Mouse (Mus musculus) adrenal gland, postnatal 4 days (tissue): ENCODE measurements around the gene Camk2n2. TPM values are rescaled to one million over a fixed set of nuclear protein-coding genes. Genes with fewer than 3 reads are reported as not detected.

Source experiments
- DNase-seq, 2 experiments: peaks; one replicate each; pipeline ENCODE4 v3.0.0; 2021 to 2022; ENCODE audit warnings: low spot score in 2 of 2, mixed read lengths in 2 of 2
- microRNA-seq: library from miRNA; unstranded; fragments of <30 nt; microRNA quantifications from one replicate; pipeline ENCODE4 v1.2.0, GENCODE M21; 2021
- total RNA-seq, 2 experiments: library from RNA; stranded (reverse); gene quantifications; 2 replicates each; pipeline ENCODE4 v1.2.3; 2021

The Camk2n2 gene
- total RNA-seq, 2 experiments from 2014 or later, result 16.1 to 16.3 TPM

DNA sequence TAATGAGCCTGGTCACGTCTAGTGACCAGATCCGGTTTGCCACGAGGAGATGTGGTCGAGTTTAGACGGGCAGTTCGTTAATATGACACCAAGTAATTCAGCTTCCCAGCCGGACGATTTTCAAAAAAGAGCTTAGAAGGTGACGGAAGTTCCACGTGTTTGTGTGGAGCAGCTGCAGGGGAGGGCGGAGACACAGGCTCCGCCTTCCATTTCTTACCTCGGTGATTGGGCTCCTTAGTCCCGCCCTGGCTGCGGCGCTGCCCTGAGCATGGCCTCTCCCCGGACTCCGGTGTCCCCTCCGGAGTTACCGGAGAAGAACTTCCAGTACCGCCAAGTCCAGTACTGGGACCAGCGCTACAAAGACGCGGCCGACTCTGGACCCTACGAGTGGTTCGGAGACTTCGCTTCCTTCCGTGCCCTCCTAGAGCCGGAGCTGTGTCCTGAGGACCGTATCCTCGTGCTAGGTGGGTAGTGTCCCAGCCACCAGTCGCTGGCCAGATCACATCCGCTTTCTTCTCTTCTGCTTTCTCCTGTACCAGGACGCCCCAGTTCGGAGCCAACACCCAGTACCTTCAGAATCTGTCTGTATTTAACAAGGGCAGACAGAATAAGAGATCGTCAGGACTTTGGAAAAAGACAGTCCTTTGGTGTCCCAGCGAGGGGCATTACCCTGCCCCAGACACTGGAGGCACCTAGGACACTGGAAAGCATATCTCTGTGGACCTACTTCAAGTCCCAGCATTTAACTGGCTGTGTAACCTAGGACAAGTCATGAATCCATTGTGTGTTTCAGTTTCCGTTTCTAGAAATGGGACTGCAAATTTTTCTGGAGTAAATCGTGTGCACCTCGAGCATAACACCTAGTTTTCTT lies 9.5 kb downstream of the Camk2n2 start, which contains the start of the genes Eef1akmt4, Gm49333 and Alg3:
Eef1akmt4 (plus strand) TSS at position 237 of the 871 bp plus-strand sequence.
Gm49333 (plus strand) TSS at position 254 of the 871 bp plus-strand sequence.
Alg3 (minus strand) TSS at position 379 of the 871 bp plus-strand sequence.
- DNase-seq, result peak; percentile 58 to 72

DNA sequence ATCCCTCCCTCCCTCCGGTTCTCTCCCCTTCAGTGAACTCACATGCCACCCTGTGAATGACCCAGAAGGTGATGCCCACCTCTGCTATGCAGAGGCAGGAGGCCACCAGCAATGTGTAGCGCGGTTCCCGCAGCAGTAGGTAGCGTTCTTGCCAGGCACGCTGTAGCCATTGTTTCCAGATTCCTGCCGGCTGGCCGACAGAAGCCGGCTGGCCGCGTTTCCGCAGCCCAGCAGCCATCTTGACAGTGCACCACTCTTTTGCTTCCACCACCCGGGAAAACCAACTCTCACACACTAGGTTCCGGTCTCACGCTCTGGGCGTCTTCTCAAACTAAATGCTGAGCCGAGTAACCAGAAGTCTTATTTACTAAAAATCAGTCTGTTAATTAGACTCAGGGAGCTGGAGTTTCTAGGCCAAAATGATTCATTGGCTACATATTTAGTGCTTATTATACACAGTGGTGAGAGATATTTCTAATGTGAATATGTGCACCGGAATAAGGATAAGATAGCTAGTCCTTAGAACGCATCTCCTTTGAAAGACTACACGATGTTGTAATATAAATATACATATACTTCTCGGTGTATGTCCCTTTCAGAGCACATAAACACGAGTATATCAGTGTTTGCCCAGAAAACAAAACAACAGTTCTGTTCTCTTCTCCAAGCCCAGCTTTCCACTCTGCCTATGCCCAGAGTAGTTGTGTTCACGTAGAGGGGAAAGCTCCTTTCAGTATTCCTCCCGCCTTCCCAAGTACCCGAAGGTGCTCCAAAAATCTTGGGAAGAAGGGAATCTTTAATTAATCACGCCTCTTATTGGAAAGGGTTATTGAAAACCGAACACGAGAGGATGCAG lies 10.4 kb downstream of the Camk2n2 start:
- peak; percentile 31 to 50 for DNase-seq

DNA sequence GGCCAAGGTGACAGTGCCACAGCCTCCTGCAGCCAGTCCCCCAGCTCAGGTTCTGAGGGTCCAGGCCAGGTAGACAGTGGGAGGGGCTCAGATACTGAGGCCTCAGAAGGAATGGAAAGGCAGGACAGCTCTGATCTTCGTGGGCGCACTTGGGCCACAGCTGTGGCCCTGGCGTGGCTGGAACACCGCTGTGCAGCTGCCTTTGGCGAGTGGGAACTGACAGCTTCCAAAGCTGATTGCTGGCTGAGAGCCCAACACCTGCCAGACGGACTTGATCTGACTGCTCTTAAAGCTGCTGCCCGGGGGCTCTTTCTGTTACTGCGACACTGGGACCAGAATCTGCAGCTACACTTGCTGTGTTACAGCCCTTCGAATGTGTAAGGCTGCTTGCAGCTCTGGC lies 16.4 kb downstream of the Camk2n2 start:
- no peak for DNase-seq

DNA sequence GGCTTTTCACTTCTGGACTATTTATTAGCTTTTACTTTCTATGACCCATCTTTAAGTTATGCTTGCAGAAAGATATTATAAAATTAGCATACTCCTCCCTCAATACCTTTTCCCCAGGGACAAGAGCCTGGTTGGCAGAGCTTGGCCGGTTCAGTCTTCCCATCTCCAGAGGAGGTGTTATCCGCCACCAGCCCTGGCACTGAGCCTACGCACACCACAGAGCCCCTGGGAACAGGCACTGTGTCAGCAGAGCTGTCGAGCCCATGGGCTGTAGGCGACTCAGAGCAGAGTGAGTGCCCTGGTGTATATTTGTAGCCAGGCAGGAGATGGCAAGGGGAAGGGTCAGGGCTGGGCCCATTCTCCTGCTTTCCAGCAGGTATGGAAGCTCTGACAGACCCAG lies 20.6 kb downstream of the Camk2n2 start:
- no peak for DNase-seq

DNA sequence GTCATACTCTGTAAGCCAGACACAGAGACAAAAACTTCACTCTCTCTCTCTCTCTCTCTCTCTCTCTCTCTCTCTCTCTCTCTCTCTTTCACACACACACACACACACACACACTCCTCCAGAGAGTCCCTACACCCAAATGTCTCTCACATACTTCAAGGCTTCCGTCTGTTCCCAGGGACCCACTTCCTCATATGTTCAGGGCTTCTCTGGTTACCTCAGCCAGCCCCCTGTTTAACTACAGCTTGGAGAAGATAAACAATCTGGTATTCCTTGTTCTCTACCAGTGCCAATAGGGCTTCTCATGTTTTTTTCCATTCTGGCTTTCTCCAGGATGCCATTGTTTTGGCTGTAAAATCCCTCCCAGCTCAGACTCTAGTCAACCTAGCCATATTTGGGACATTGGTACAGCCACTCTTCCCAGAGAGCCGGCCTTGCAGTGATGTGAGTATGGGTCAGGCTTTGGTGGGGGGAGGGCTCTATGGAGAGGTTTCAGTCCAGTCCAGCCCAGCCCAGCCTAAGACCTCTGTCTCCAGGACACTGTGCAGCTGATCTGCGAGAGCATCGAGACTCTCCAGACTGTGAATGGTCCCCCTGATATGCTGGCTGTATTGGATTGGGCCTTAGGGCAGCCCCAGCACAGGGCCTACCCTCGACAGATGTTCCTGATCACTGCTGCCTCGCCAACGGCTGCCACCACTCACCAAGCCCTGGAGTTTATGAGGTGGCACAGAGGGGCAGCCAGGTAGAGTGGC lies 24.2 kb downstream of the Camk2n2 start:
- DNase-seq, result no peak

DNA sequence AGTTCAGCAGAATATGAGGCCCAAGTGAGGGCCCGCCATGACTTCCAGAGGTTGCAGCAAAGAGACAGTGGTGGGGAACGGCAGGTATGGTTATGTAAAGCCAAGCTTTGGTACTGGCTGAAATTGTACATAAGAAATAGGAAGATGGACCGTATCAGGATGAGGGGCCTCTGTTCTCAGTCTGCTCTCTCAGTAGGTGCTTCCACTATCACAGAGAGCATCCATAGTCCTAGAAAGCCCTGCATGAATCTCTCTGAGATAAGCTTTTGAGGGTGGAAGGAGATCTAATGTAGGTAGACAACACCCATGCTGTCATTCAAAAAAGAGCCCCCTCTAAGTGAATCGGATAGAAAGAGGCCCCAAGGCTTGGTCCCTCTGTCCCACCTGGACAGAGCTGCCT lies 25.4 kb downstream of the Camk2n2 start:
- DNase-seq, result no peak

DNA sequence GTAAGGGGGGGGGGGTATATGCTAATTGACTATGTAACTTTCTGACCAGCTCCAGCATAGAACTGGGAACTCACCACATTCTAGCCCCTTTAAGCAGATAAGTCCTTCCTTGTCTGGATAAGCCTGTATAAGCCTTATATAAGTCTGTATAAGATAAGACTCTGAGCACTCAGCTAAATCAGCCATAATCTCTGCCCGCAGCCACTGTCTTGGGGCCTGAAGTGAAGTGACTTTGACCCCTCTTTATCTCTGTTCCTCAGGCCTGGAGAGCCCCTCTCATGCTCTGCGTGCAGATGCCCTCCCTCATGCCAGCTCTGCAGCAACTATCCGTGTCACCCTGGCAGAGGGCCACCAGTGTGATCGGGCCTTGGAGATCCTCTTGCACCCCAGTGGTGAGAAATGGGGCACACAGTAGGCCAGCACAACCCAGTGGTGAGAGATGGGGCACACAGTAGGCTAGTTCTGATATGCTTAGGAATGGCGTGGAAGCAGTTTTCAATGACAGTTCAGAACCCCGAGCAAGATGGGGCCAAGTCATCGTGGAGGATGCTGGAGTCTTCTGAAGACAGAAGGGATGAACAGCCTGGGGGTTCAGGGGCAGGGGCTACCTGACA lies 25.9 kb downstream of the Camk2n2 start:
- DNase-seq, result no peak

DNA sequence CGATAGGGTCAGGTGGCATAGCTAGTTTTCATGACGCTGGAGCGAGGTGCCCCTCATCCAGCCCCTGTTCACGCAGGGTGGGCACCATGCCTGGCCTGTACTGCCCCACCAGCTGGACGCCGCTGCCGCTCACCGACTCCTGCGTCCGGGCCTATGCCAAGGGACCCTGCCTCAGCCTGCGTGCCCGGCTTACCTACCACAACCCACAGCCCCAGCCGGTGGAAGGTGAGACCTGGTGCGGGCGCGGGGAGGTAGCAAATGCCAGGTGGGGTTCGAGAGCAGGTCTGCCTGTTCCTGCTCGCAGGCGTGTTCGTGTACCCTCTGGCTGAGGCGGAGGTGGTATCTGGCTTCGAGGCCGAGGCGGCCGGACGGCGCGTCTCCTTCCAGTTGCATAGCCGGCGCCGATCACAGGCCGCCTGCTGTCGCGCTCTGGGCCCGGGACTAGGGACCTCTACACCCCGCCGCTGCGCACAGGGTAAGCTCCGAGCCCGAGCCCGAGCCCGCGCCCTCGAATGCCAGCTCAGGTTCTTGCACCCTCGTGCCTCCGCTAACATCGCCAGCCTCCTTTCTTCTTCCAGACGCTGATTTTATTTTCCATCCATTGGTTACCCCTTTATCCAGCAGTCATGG lies 29.9 kb downstream of the Camk2n2 start:
- DNase-seq, result no peak

DNA sequence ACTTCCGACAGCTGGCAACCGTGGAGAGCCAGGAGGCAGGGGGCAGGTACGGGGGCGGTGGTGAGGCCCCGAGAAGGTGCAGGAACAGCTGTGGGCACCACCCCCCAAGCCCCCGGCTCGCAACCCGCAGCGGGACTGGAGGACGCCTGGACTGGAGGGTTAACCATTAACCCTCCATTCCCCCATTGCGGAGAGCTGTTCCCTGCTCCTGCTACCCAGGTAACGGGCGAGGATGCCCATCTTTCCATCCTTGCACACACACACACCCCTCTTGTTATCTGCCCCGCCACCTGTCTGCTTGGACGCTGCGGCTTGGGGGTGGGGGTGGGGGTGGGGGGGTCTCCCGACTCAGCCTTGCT lies 30.4 kb downstream of the Camk2n2 start:
- no peak for DNase-seq

DNA sequence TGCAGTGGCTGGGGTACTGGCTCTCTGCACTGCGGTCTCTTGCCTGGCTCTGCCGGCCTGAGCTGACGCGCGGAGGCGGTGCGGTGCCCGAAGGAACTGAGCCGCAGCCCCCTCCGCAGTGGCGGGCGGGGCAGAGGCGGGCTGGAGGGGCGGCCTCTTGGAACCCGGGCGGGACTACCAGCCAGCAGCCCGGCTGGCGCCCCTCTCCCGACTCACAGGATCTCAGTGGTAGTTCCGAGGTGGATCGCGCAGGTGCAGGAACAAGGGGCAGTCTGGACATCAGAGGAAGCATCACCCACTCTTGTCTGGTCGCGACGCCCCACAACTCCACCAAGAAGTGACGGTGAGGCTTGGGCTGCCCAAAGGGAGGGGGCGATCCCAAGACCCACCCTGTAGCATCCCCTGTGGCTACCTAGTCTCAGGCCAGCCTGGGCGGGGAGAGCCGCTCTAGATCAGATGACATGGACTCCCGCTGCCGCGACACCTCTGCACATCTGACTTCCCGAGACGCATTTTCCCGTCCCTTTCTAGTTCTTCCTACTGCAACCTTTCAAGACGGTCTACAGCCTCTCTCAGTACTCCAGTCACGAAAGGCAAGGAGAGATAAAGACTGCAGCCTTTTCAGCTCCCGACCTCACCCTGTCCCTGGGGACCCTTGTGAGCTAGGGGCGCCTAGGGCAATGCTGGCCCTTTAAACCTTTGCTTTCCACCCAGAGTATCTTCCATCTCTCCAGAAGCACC lies 31.0 kb downstream of the Camk2n2 start:
- DNase-seq, result no peak

DNA sequence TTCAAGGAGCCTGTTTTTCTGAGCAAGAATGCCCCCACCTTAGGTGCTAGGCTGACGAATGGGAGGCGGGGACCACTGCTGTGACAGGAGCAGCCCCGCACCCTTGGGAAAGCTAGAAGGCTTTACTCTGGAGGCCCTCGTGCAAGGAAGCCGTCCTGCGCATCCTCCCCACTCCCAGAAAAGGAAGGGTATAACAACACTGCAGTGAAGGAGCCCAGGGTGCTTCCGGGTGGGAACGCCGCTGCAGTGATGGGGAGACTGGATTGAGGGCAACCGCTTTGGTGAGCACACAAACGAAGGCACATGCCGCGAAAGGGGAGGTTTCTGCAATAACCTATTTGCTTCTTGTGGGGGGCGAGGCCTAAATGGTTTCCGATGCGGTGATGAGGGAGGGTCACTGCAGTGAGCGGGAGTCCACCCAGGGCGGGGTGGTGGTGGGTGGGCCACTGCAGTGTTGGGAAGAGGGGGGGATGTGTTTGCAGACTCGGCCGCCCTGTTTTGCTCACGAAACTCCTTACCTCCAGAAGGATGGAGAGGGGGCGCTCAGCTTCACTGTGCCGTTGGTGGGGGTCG lies 31.6 kb downstream of the Camk2n2 start, which contains the start of gene Vwa5b2:
Vwa5b2 (plus strand) TSS at position 106 of the 573 bp plus-strand sequence.
- DNase-seq, result no peak

Small RNA genes within 50 kb of the gene (microRNA-seq; reads per million reads assigned to microRNA genes)
- 15.5 reads per million, percentile 26 among the genes with 10 or more reads in this experiment for gene Mir1224

Other genes starting within 250 kb of the Camk2n2 start
- 10 to 100 TPM; 73.7 to 75.5 TPM for gene Abcc5, start 194.9 kb downstream of the Camk2n2 start, total RNA-seq
- 10 to 100 TPM; 58.9 to 63.3 TPM for gene Eif2b5, start 122.5 kb downstream of the Camk2n2 start, total RNA-seq
- gene Dvl3, start 104.3 kb downstream of the Camk2n2 start, total RNA-seq, result 10 to 100 TPM; 55.7 to 59.5 TPM
- 100 to 1,000 TPM; 336 to 352 TPM for gene Ap2m1, start 85.8 kb downstream of the Camk2n2 start, total RNA-seq
- gene Abcf3, start 72.7 kb downstream of the Camk2n2 start, total RNA-seq, result 10 to 100 TPM; 75.4 to 79.2 TPM
- 10 to 100 TPM in 1 of 2 experiments, 1 to 10 TPM in 1; 10.0 to 12.5 TPM for gene Vwa5b2, start 31.8 kb downstream of the Camk2n2 start, total RNA-seq
- 1 to 10 TPM; 6.8 to 7.0 TPM for gene Eef1akmt4, start 9.7 kb downstream of the Camk2n2 start, total RNA-seq
- under 1 TPM in 1 of 2 experiments, not detected in 1; 0.37 TPM for gene Gm49333, start 9.7 kb downstream of the Camk2n2 start, total RNA-seq
- gene Alg3, start 9.6 kb downstream of the Camk2n2 start, total RNA-seq, result 10 to 100 TPM; 15.9 to 17.6 TPM
- 10 to 100 TPM; 11.4 to 14.9 TPM for gene Ece2, start 8.5 kb upstream of the Camk2n2 start, total RNA-seq
- 100 to 1,000 TPM; 216 to 230 TPM for gene Psmd2, start 30.4 kb upstream of the Camk2n2 start, total RNA-seq
- gene Eif4g1, start 47.0 kb upstream of the Camk2n2 start, total RNA-seq, result 100 to 1,000 TPM; 400 to 415 TPM
- 10 to 100 TPM; 14.4 to 15.4 TPM for gene Fam131a, start 72.0 kb upstream of the Camk2n2 start, total RNA-seq
- gene Polr2h, start 96.4 kb upstream of the Camk2n2 start, total RNA-seq, result 10 to 100 TPM; 39.8 to 41.0 TPM
- gene Clcn2, start 96.5 kb upstream of the Camk2n2 start, total RNA-seq, result 10 to 100 TPM; 49.6 to 57.3 TPM
- 10 to 100 TPM; 14.8 to 17.1 TPM for gene Chrd, start 111.8 kb upstream of the Camk2n2 start, total RNA-seq
- 1 to 10 TPM; 3.8 to 5.0 TPM for gene Thpo, start 113.2 kb upstream of the Camk2n2 start, total RNA-seq